ENCODE assay signal across 24 mouse cellular contexts in genomic region chr11:19737807-19738206, GRCm38 (mm10).
A peak's percentile ranks its signal among the peaks of the same experiment; 100 is the strongest.
DNase-seq lines count a peak whose midpoint lies in the region; ATAC-seq lines count a peak whose summit lies in the region.
"Had no signal": no experiment of that assay in that cellular context is flagged by ENCODE, and none has a peak within 500 bp of the region (broad histone marks: within the 10 kb centered on the region; RNA-seq: fewer than 3 reads in every experiment).

No protein-coding gene starts in this region.

- H3K27ac ChIP-seq in heart, embryonic 12.5 days (ENCODE audit: poor library complexity, severe bottlenecking) = no peak overlapping the region
- peak overlapping the region; percentile 88 for H3K27ac ChIP-seq in kidney, embryonic 15.5 days
- peak overlapping the region; percentile 64 for H3K27ac ChIP-seq in neural tube, embryonic 13.5 days (replicated peaks)
- H3K27ac ChIP-seq in neural tube, embryonic 15.5 days (replicated peaks) = no peak overlapping the region
- peak overlapping the region; percentile 36; the same call in 1 of the 2 replicates for H3K27ac ChIP-seq in stomach, embryonic 16.5 days (ENCODE audit: low read length)
- no peak overlapping the region for H3K27ac ChIP-seq in hindbrain, embryonic 13.5 days
- H3K27ac ChIP-seq: embryonic facial prominence, embryonic 13.5 days; forebrain, embryonic 13.5 days; gastrocnemius, adult 2 months; heart, embryonic 10.5 days; hindbrain, embryonic 10.5 days; midbrain, embryonic 12.5 days; neural tube, embryonic 12.5 days; stomach, embryonic 15.5 days had no signal

- H3K4me2 ChIP-seq in heart, embryonic 12.5 days = no peak overlapping the region
- 0 out of 2 replicates have a peak overlapping the region, but pooled peaks have one; percentile 10 for H3K4me2 ChIP-seq in kidney, embryonic 15.5 days
- H3K4me2 ChIP-seq in neural tube, embryonic 13.5 days = no peak overlapping the region
- H3K4me2 ChIP-seq in neural tube, embryonic 15.5 days = no peak overlapping the region
- H3K4me2 ChIP-seq in stomach, embryonic 16.5 days (ENCODE audit: low read depth, low read length) = no peak overlapping the region
- H3K4me2 ChIP-seq in hindbrain, embryonic 13.5 days = no peak overlapping the region
- H3K4me2 ChIP-seq: embryonic facial prominence, embryonic 13.5 days; forebrain, embryonic 13.5 days; midbrain, embryonic 12.5 days; neural tube, embryonic 12.5 days; stomach, embryonic 15.5 days had no signal

- intact Hi-C loops in heart, postnatal 14 days (cut with DNase I) = no loop called here

- H3K9me3 ChIP-seq in heart, embryonic 12.5 days (replicated peaks) = 0 out of 2 replicates have a peak, but pooled peaks cover 3% of the 10 kb centered on the region
- H3K9me3 ChIP-seq in kidney, embryonic 15.5 days (replicated peaks) = no peaks in the 10 kb centered on the region
- no peaks in the 10 kb centered on the region for H3K9me3 ChIP-seq in neural tube, embryonic 13.5 days
- H3K9me3 ChIP-seq in neural tube, embryonic 15.5 days (replicated peaks) = no peaks in the 10 kb centered on the region
- H3K9me3 ChIP-seq in stomach, embryonic 16.5 days (replicated peaks; ENCODE audit: control insufficient read depth, low read length) = no peaks in the 10 kb centered on the region
- no peaks in the 10 kb centered on the region for H3K9me3 ChIP-seq in hindbrain, embryonic 13.5 days
- H3K9me3 ChIP-seq: embryonic facial prominence, embryonic 13.5 days; forebrain, embryonic 13.5 days; heart, embryonic 10.5 days; hindbrain, embryonic 10.5 days; midbrain, embryonic 12.5 days; neural tube, embryonic 12.5 days; stomach, embryonic 15.5 days had no signal

- WGBS in heart, embryonic 12.5 days = 45% methylated on average over 5 of the region's 5 CpGs
- 18% methylated on average over 5 of the region's 5 CpGs for WGBS in kidney, embryonic 15.5 days
- WGBS in neural tube, embryonic 13.5 days = 50% methylated on average over 5 of the region's 5 CpGs
- 53% methylated on average over 5 of the region's 5 CpGs for WGBS in neural tube, embryonic 15.5 days
- 56% methylated on average over 5 of the region's 5 CpGs for WGBS in stomach, embryonic 16.5 days
- WGBS in hindbrain, embryonic 13.5 days = 61% methylated on average over 5 of the region's 5 CpGs

- no peak overlapping the region for H3K4me3 ChIP-seq in heart, embryonic 12.5 days
- no peak overlapping the region for H3K4me3 ChIP-seq in kidney, embryonic 15.5 days (replicated peaks)
- H3K4me3 ChIP-seq in neural tube, embryonic 13.5 days = no peak overlapping the region
- H3K4me3 ChIP-seq in neural tube, embryonic 15.5 days (replicated peaks) = no peak overlapping the region
- H3K4me3 ChIP-seq in stomach, embryonic 16.5 days (replicated peaks; ENCODE audit: low read length) = no peak overlapping the region
- no peak overlapping the region for H3K4me3 ChIP-seq in hindbrain, embryonic 13.5 days
- H3K4me3 ChIP-seq: embryonic facial prominence, embryonic 13.5 days; forebrain, embryonic 13.5 days; gastrocnemius, adult 2 months; heart, embryonic 10.5 days; hindbrain, embryonic 10.5 days; midbrain, embryonic 12.5 days; neural tube, embryonic 12.5 days; stomach, embryonic 15.5 days had no signal

- peak; percentile 45; the same call in 1 of the 2 replicates for ATAC-seq in heart, embryonic 12.5 days (ENCODE audit: insufficient number of reproducible peaks, low FRiP score)
- peak; percentile 55; the same call in 1 of the 2 replicates for ATAC-seq in kidney, embryonic 15.5 days (replicated peaks; ENCODE audit: low FRiP score)
- 0 out of 2 replicates have a peak, but pooled peaks have one; percentile 54 for ATAC-seq in neural tube, embryonic 13.5 days (ENCODE audit: low read depth)
- ATAC-seq in neural tube, embryonic 15.5 days (ENCODE audit: low FRiP score) = no peak
- no peak for ATAC-seq in stomach, embryonic 16.5 days (ENCODE audit: insufficient read depth, low FRiP score)
- no peak for ATAC-seq in hindbrain, embryonic 13.5 days (ENCODE audit: low FRiP score)
- ATAC-seq: CD4-positive, CD25-positive, alpha-beta regulatory T cell, adult 4 months; forebrain, embryonic 13.5 days had no signal

- no peak for DNase-seq in heart, postnatal 14 days
- DNase-seq in kidney, postnatal 14 days = no peak
- DNase-seq: cerebellum, adult 2 months; cerebellum, postnatal 36 days; gastrocnemius, adult 2 months; layer of hippocampus, postnatal 36 days; liver; right cerebral cortex, adult 18-20 months; thymus, adult 2 months; thymus, postnatal 4 days had no signal

- no peaks in the 10 kb centered on the region for H3K27me3 ChIP-seq in heart, embryonic 12.5 days (replicated peaks)
- H3K27me3 ChIP-seq in kidney, embryonic 15.5 days = no peaks in the 10 kb centered on the region
- no peaks in the 10 kb centered on the region for H3K27me3 ChIP-seq in neural tube, embryonic 13.5 days
- no peaks in the 10 kb centered on the region for H3K27me3 ChIP-seq in neural tube, embryonic 15.5 days (replicated peaks)
- H3K27me3 ChIP-seq in stomach, embryonic 16.5 days (ENCODE audit: control insufficient read depth, insufficient read depth, low read length) = no peaks in the 10 kb centered on the region
- no peaks in the 10 kb centered on the region for H3K27me3 ChIP-seq in hindbrain, embryonic 13.5 days
- H3K27me3 ChIP-seq: embryonic facial prominence, embryonic 13.5 days; forebrain, embryonic 13.5 days; midbrain, embryonic 12.5 days; neural tube, embryonic 12.5 days; stomach, embryonic 15.5 days had no signal

- H3K36me3 ChIP-seq in heart, embryonic 12.5 days = no peaks in the 10 kb centered on the region
- no peaks in the 10 kb centered on the region for H3K36me3 ChIP-seq in kidney, embryonic 15.5 days
- H3K36me3 ChIP-seq in neural tube, embryonic 13.5 days = no peaks in the 10 kb centered on the region
- H3K36me3 ChIP-seq in neural tube, embryonic 15.5 days = no peaks in the 10 kb centered on the region
- no peaks in the 10 kb centered on the region for H3K36me3 ChIP-seq in stomach, embryonic 16.5 days (ENCODE audit: control insufficient read depth, insufficient read depth, low read length)
- H3K36me3 ChIP-seq in hindbrain, embryonic 13.5 days = no peaks in the 10 kb centered on the region
- H3K36me3 ChIP-seq: embryonic facial prominence, embryonic 13.5 days; heart, embryonic 10.5 days; hindbrain, embryonic 10.5 days; midbrain, embryonic 12.5 days; neural tube, embryonic 12.5 days; stomach, embryonic 15.5 days had no signal

- H3K4me1 ChIP-seq in heart, embryonic 12.5 days (replicated peaks) = peaks cover 3% of the 10 kb centered on the region; the same call in 1 of the 2 replicates
- peaks cover 41% of the 10 kb centered on the region for H3K4me1 ChIP-seq in kidney, embryonic 15.5 days
- peaks cover 28% of the 10 kb centered on the region for H3K4me1 ChIP-seq in neural tube, embryonic 13.5 days (replicated peaks)
- peaks cover 14% of the 10 kb centered on the region for H3K4me1 ChIP-seq in neural tube, embryonic 15.5 days
- H3K4me1 ChIP-seq in stomach, embryonic 16.5 days (ENCODE audit: control insufficient read depth, insufficient read depth, low read length) = peaks cover 7% of the 10 kb centered on the region; the same call in 1 of the 2 replicates
- H3K4me1 ChIP-seq in hindbrain, embryonic 13.5 days (replicated peaks) = no peaks in the 10 kb centered on the region
- H3K4me1 ChIP-seq: hindbrain, embryonic 10.5 days; neural tube, embryonic 12.5 days had no signal

- H3K9ac ChIP-seq in heart, embryonic 12.5 days = no peak overlapping the region
- no peak overlapping the region for H3K9ac ChIP-seq in kidney, embryonic 15.5 days
- H3K9ac ChIP-seq in neural tube, embryonic 13.5 days = no peak overlapping the region
- no peak overlapping the region for H3K9ac ChIP-seq in neural tube, embryonic 15.5 days (replicated peaks)
- H3K9ac ChIP-seq in stomach, embryonic 16.5 days (ENCODE audit: low read length) = no peak overlapping the region
- H3K9ac ChIP-seq in hindbrain, embryonic 13.5 days = no peak overlapping the region
- H3K9ac ChIP-seq: embryonic facial prominence, embryonic 13.5 days; forebrain, embryonic 13.5 days; midbrain, embryonic 12.5 days; neural tube, embryonic 12.5 days; stomach, embryonic 15.5 days had no signal

Comparison
In these comparisons a context has a peak if more than half of its experiments do, and no peak if none do; other contexts are left out.
1. ATAC-seq: peak in heart, embryonic 12.5 days (single experiment), kidney, embryonic 15.5 days (single experiment) and neural tube, embryonic 13.5 days (single experiment); none in neural tube, embryonic 15.5 days (single experiment), stomach, embryonic 16.5 days (single experiment) and hindbrain, embryonic 13.5 days (single experiment).
2. H3K27ac ChIP-seq: peak in kidney, embryonic 15.5 days (single experiment), neural tube, embryonic 13.5 days (single experiment) and stomach, embryonic 16.5 days (single experiment); none in heart, embryonic 12.5 days (single experiment), neural tube, embryonic 15.5 days (single experiment) and hindbrain, embryonic 13.5 days (single experiment).